Mouse (Mus musculus) frontal cortex, postnatal 36 days (tissue): ENCODE data around the gene Cdc5l.
A peak's percentile ranks its signal among the peaks of the same experiment; 100 is the strongest.
"Not testable (repeated sequence)": the region's sequence is repeated elsewhere in the genome, so short reads cannot be mapped to it uniquely, and the experiment has no call there.

Experiments
- DNase-seq, 2 experiments: peaks; one replicate each; pipeline ENCODE4 v3.0.0; 2022; ENCODE audit warnings: low spot score in 2 of 2

Gene Cdc5l

DNA sequence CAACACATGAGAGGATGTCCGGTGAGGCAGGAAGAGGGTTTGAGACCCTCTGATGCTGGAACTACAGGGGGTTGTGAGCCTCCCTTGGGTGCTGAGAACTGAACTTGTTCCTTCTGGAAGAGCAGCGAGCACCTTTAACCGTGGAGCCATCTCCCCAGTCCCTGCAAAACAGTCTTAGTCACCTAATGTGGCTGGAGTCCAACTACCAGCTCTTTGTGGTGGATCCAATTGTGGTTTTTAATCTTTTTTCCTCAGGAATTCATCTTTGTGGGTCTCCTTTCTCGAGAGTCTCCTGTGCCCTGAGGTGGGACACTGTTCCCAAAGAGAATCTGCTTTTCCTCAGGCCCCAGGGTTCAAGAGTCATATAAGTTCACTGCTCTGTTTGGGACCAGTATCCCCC is 12.4 kb upstream of the Cdc5l start:
- DNase-seq = no peak

DNA sequence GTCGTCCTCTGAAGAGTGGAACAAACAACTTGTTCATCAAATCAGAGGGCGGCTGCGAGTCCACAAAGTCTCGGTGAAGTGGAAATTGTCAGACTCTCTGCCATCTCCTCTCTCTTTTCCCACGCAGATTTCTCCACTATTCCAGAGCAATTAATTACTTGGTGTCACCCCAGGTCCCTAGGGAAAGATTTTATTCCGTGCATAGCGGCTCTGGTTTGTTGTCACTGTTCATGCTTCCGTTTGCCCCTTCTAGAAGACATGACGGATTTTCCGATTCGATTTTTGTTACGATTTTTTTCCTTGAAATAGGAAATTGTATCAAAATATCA is 689 bp upstream of the Cdc5l start:
- DNase-seq = no peak

DNA sequence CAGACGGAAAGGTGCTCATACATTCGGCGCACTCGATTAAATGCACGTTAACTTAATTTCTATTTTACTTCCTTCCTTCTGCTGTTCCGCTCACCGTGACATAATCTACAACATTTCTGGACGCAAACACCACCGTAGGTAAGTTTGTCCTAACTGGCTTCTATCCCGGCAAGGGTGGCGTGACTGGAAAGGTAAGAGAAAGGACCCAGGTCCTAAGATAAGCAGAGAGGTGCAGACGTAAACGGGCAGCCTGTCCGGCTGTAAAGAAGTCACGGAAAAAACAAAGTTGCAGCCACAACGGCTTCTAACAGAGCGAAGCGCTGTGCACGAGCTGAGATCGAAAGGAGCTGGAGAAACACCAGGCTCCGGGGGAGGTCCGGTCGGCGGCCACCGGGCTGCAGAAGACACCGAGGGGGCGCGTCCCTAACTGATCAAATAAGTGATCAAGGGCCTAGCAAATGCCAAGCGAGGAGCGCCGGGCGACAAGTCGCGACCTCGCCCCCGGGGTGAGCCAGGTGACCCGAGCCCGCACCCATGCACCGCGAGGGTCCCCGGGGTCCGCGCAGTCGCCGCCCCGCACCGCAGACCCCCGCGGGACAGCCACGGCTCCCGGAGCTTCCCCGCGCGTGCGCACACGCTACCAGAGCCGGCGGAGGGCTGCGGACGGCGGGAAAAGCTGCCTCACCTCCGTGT is 685 bp downstream of the Cdc5l start:
- DNase-seq = no peak

DNA sequence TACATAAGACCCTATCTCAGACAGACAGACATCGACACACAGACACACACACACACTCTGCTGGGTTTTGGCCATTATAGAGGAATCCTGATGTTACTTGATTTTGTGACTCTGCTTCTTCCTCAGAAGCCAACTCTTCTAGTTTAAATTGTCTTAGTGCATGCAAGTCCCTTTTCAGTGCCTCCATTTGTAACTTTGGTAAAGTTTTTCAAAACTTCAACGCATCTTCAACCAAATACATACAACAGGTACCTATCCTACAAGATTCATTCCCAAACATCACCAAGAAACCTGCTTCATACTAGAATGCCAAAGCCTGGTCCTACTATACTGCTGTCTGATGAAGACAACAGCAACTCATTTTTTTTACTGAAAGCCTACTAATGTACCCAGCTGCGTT is 1.5 kb downstream of the Cdc5l start:
- no peak for DNase-seq

DNA sequence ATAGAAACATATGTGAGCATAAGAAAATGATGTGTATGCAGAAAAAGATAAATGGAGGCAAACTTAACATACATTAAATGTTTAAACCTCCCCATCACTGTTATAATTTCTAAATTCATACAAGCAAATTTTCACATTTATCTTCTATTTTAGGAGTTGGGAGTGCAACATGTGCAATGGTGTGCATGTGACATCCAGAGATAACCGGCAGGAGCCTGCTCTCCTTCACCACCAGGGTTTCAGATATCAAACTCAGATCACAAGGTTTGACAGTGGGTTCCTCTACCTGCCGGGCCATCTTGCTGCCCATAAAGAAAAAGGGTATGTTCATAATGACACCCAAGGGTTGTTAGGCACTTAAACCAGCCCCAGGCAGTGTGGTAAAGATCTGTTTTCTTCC is 16.1 kb downstream of the Cdc5l start:
- DNase-seq = no peak

DNA sequence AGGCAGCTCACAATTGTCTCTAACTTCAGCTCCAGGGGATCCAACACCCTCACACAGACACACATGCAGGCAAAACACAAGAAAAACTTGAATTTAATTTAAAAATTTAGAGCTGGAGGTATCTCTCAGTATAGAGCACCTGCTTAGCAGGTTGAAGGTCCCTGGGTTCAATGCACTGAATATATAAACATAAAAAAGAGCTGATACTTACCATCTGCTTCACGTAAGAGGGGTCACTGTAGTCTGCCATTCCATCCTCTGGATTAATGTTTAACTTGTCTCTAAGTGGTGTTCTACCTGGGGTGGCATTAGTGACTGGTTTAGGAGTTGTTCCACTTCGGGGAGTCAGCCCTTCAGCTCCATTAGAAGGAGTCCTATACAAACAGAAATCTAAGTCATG is 21.9 kb downstream of the Cdc5l start:
- not testable (repeated sequence) for DNase-seq

DNA sequence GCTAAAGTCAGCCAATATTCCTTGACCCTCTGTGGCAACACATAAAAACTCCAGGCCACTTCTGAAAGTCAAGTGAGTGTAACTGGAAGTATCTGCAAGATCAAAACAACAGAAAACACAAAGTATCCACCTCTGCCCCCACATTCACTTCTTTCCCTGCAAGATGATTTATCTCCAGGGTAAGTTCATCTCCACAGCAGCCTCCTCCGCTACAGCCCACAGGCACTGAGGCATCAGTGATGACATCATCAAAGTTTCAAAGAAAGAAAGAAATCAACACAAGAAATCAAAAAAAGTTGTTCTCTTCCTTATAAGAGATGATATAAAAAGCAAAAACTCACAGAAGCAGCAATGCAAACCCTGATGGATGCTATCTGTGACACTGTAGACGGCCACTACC is 24.8 kb downstream of the Cdc5l start:
- no peak for DNase-seq

DNA sequence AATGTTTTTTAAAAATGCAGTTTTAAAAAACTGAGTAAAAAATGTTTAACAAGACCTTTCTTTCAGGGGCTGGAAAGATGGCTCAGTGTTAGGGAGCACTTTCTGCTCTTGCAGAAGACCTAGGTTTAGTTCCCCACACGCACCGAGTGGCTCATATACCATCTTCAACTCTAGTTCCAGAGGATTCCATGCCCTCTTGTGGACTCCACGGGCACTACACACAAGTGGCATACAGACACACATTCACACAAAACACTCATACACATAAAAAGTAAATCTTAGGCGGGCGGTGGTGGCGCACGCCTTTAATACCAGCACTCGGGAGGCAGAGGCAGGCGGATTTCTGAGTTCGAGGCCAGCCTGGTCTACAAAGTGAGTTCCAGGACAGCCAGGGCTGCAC is 27.3 kb downstream of the Cdc5l start:
- DNase-seq = no peak

DNA sequence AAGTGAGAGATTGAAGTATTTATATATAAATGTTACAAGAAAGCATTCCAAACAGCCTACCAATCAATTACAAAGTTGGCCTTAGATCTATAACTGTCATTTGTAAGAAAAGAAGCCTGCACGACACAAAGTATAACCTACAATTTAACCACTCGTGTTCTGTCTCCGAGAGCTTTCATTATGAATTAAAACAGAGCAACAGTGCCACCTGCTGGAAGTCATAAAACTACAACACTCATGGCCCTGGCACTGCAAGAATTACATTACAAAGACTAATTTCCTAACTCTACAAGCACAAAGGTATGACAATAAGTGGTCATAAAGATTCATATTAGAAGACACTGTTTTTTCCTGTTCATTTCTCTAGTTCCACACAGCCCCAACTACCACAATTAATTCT is 30.3 kb downstream of the Cdc5l start:
- peak; percentile 38 to 75 for DNase-seq

DNA sequence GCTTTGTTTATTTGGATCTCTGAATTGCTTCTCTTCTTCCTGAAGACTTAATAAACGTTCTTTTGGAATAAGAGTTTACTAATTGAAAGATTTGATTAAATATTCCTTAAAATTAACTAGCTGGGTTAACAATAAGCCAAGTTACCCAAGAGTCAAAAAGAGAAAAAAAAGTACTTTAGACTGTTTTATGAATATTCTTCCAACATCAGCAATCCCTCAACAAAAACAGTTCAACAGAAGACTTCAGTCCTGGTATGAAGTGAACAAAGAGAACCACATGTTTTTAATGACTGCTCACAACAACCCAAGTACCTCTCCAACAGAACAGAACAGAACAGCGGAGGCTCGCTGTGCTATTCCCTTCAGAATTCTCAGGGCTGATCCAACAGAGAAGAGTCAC is 30.9 kb downstream of the Cdc5l start:
- no peak for DNase-seq

DNA sequence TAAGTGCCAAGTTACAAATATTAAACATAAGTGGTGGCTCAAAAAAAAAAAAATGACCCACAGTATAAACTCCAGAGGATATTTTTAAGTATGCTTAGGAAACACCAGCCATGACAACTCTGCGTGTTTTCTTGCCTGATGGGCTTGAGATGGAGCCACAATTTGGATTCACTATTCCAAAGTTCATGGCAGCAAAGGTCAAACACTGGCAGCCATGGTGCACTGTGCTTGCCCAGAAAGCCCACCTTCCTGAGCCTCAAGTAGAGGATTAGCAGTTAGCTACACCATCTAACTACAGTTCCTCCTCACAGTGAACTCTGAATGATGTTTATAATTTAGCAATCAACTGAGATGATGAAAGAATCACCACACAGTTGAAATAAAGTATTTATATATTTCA is 31.4 kb downstream of the Cdc5l start:
- no peak for DNase-seq

DNA sequence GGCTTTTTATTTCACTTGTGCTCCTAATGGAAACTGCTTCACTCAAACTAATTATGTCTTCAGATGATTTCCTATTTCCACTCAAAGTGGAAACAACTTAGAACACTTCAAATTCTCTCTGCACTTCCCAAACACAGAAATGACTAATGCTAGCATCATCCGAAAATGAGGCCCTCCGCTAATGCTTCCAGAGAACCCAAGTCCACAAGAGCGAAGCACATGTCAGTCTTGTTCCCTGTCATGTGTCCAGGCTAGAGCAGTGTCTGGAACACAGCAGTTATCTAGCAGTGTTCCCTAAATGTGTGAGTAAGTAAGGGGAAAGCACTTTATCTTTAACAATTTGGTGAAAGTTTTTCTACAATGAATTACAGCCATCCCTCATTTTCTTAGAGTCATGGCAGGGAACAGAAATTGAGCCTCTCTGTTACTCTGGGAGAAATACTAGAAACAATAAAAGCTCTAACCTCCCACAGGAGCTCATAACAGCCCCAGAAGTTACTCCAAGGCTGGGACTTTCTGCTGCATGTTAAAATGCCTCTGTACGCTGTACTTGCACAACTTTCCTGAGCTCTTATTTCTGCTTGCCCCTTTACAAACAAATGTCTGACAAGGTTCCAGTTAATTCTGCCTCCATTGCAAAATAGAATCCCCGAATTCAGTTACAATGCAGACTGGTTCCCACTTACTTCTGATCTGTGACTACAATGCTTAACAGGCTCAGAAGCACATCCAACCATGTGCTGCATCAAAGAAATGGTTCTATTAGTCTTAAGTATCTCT is 32.2 kb downstream of the Cdc5l start:
- no peak for DNase-seq

DNA sequence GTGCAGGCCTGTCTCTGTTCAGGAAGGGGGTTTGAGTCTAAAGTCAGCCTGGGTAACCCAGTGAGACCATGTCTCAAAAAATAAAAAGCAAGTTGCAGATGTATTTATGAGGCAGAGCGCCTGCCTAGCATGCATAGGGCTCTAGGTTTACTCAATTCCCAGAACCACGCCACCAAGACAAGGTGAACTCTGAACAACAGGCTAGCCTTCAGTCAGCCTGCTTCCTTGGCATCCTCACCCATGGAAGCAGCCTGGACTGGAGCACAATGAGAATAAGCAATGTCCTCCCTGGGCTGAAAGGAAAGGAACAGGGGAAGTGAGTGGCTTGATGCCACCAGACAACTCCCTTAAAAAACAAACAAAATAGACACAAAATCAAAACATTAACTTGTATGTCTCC is 35.5 kb downstream of the Cdc5l start:
- DNase-seq = no peak

DNA sequence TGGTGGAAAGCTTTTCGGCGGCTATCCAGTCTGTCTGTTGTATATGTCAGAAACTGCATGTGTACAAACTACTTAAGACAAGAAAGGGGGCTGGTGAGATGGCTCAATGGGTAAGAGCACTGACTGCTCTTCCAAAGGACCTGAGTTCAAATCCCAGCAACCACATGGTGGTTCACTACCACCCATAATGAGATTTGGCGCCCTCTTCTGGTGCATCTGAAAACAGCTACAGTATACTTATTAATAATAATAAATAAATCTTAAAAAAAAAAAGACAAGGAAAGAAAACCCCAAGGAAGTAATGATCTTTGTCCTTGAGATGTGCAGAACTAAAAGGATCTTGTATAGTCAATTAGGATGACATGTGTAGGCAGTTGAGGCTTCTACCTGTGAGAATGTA is 36.0 kb downstream of the Cdc5l start:
- no peak for DNase-seq

DNA sequence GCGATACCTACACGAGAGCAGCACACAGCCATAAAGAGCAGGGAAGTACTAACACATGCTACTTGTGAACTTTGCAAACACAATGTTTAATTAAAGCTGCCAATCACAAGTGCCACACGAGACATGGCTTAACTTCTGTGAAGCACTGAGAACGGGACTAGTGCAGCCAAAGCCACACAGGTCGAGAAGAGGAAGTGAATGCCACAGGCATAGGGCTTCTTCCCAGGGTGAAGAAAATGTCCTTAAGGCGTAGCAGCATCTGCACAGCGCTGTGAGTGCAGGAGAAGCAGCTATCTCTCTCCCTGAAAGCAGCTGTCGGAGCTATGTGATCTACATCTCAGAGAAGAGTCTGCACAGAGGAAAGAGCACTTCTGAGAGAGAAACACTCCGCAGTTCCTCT is 38.9 kb downstream of the Cdc5l start:
- DNase-seq = no peak

DNA sequence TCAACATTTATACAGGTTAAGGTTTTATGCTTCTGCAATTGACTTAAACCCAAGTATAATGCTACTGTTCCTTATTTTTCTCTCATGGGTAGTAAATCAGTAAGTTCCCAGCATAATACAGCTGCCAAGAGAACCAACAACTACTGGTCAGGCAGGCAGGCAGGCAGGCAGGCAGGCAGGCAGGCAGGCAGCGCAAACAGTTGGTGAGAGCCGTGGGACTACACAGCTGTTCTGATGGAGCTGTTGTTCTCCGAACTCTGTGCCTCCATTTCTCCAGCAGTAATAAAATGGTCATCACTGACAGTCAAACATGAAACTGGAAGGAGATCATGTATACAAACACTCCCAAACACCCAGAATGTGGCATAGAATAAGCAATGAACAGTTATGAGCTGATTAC is 39.8 kb downstream of the Cdc5l start:
- no peak for DNase-seq

DNA sequence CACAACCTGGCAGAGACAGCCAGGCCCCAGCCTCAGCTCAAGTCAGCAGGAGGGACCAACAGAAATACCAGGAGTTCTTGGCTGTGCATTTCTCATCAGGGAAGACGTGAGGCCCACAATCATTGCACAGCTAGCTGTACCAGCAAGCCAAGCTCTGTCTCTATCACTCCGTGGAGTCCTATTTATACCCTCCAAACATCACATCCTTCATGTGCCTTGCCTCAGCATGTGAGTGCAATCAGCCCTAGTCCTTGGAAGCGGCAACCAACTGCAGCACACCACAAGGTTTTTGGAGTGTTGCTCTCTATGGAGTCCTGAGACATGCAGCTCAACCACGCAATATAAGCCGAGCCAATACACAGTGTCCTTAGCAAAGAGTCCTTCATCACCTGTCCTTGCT is 43.6 kb downstream of the Cdc5l start:
- DNase-seq = peak; percentile 19 to 30

DNA sequence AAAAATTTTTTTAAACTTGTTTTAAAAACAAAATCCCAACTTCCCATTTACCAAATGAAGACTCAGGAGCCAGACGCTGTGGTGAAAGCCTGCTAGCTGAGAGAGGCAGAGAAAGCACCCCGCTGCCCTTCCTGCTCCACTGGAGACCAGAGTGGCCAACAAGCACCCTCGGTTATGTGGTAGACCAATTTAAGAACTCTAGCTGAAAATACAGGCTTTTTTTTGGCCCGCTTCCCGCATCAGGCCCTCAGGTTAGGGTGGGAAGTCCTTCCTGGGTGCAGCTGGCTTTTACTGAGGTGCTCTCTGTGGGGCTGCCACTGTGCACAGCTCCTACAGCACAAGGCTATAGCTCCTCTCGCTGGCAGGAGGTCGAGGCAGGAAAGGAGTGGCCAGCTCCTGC is 46.6 kb downstream of the Cdc5l start:
- DNase-seq = no peak

DNA sequence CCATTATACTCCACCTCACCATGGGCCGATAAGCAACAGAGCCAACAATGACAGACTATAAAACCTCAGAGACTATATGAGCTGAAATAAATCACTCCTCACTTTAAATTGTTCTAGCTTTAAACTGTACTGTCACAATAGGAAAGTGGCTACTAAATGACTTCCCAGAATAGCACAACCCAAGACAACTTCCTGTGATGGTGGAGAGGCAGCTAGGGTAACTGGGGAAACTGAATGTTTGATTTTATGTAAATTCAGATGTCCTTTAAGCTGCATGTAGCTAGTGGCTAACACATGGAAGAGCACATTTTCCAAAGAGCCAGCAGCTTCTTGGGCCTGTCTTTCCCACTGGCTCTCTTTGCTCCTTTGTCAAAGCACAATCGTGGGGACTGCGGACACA is 50.2 kb downstream of the Cdc5l start:
- no peak for DNase-seq

DNA sequence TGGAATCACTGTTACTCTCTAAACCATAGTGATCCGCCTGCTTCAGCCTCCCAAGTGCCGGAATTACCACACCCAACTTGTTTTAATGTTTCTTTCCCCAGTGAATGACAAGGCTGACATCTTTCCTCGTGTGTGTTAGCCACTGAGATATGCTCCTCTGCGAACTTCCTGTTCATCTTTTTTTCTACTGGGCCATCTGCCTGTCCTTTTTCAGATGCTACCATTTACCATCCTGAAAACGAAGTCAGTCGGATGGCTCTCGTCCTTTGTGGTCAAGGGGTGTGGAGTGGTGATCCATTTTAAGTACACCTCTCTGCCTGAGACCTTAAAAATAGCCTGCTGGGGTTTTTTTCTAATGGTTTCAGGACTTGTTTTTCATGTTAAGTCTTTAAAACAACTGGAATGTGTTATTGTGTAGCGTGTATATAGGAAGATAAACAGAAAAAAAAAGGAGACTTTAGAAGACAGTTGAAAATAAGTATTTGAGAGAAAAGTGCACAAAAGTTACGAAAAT is 54.2 kb downstream of the Cdc5l start:
- DNase-seq = no peak

DNA sequence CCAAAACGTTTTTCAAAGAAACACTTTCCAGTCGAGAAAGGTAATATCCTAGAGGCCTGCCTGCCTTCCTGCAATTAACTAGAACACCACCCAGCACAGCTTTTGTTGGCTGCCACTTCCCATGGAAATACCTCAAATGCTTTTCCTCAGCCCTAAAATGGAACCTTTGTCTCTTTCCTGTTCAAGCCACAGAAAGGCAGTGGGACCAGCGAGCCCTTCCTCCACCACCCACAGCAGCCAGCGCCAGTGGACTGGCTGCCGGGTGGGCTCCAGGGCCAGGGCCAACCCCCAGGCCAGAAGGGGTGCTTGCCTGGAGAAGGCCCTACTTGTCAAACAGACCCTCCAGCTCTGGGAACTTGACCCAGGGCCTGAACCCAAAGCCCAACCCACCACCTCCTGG is 56.2 kb downstream of the Cdc5l start:
- DNase-seq = no peak

DNA sequence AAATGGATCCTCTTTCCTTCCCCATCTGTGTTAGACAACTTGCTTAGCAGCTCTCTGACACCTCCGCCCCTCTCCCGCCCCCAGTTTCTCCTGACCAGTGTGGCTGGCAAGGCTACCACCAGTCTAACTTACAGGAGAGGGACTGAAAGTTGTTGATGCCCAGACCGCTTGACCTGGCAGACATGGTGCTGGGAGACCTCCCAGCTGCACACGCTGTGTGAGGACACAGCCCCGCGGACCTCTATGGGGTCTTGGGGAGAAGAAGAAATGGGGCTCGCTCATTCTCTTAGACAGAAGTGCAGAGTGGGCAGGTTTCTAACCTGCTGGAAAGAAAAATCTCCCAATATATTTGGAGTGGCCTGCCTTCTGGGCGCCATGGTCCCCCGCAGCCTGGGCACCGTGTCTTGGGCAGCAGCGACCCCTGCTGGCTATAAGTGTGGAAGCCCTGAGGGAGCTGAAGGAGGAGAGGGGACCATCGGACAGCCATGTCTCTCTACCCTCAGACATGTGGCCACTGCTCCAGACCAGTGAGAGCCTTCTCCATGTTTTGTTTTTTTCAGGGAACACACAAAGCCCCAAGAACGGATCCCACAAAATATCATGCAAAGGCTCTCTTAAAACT is 59.4 kb downstream of the Cdc5l start:
- DNase-seq = peak; percentile 77 to 86

DNA sequence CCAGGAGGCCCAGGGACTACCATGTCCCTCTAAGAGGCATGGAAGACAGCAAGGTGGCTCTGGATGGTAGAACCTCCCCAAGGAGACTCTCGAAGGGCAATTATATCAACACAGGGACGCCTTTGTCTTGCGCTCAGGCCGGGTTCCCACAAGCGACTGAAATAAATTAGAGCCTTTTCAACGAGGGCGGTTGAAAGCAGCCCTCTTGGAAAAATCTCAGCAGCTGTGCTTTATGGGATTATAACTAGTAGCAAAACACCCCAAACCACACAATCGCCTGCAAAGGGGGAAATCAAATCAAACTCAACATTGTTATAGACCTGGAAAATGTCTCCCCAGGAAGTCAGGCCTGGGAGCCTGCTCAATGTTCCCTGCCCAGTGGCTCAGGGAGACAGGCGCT is 62.5 kb downstream of the Cdc5l start:
- DNase-seq = no peak
